Mouse (Mus musculus) hindbrain, postnatal 0 days (tissue): ENCODE data around the gene Shisa9. TPM values are rescaled to one million over a fixed set of nuclear protein-coding genes. Genes with fewer than 3 reads are reported as not detected.

Source experiments
- ATAC-seq: fragments of 200-750 bp; cut with Nextera tagmentation; 2 replicates; pipeline ENCODE4 v1.8.0; 2017; ENCODE audit warnings: mild to moderate bottlenecking, moderate TSS enrichment, moderate library complexity
- DNase-seq: peaks from one replicate; pipeline ENCODE4 v3.0.0-alpha.2; 2015; ENCODE audit warnings: low spot score
- H3K27ac ChIP-seq: fragments of 300-500 bp; sonication (generic); 2 replicates; pipeline ENCODE4 v1.5.1; 2014; ENCODE audit warnings: mild to moderate bottlenecking
- H3K27me3 ChIP-seq: fragments of 300-500 bp; sonication (generic); 2 replicates; pipeline ENCODE4 v1.6.1; 2014; ENCODE audit warnings: low read length, mixed read lengths; ENCODE audit not compliant: insufficient read depth
- H3K36me3 ChIP-seq: fragments of 300-500 bp; sonication (generic); 2 replicates; pipeline ENCODE4 v1.6.1; 2014; ENCODE audit warnings: low read length, mixed read lengths; ENCODE audit not compliant: insufficient read depth
- H3K4me1 ChIP-seq: fragments of 300-500 bp; sonication (generic); 2 replicates; pipeline ENCODE4 v1.6.1; 2014; ENCODE audit warnings: antibody characterized with exemption, low read length, mixed read lengths; ENCODE audit not compliant: insufficient read depth
- H3K4me2 ChIP-seq: fragments of 300-500 bp; sonication (generic); 2 replicates; pipeline ENCODE4 v1.6.1; 2014; ENCODE audit warnings: low read depth, mild to moderate bottlenecking, low read length, moderate library complexity, mixed read lengths
- H3K4me3 ChIP-seq: fragments of 300-500 bp; sonication (generic); 2 replicates; pipeline ENCODE4 v1.5.1; 2014; ENCODE audit warnings: low read length
- H3K9ac ChIP-seq: fragments of 300-500 bp; sonication (generic); replicated peaks from 2 replicates; pipeline ENCODE4 v1.6.1; 2014; ENCODE audit warnings: mild to moderate bottlenecking, low read length, moderate library complexity, mixed read lengths
- H3K9me3 ChIP-seq: fragments of 300-500 bp; sonication (generic); 2 replicates; pipeline ENCODE4 v1.6.1; 2016; ENCODE audit warnings: low read length, mixed read lengths
- CTCF ChIP-seq: IDR thresholded peaks from 2 replicates; pipeline ENCODE4 v1.5.1; 2016; ENCODE audit warnings: antibody characterized with exemption, control low read depth, low read depth
- WGBS: fragments of 180-500 bp; shearing (Covaris S2); extraction: QIAGEN DNeasy Blood & Tissue Kit; methylation state at CpG from one replicate; pipeline ENCODE4 v1.1.7; 2014; 5-methylcytosine and 5-hydroxymethylcytosine counted together
- polyA plus RNA-seq: library from polyadenylated mRNA; unstranded; fragments of >200 nt; fragmentation: Nextera tagmentation; extraction: Ambion mirVana; gene quantifications from 2 replicates; pipeline ENCODE4 v1.2.1, GENCODE M21; 2015
- total RNA-seq: library from RNA; depleted of rRNA; stranded (reverse); fragments of >200 nt; gene quantifications from 2 replicates; pipeline ENCODE4 v1.2.3, GENCODE M21; 2014

The Shisa9 gene
- total and polyA plus RNA-seq, 2 experiments from 2014 or later: 22.5 to 85.6 TPM

GRCm38 (mm10) chr16:11976737-11977136 lies 7.2 kb upstream of the Shisa9 start:
- Histone ChIP-seq H3K4me3 (no peak overlapping the region), H3K9ac (no peak overlapping the region), H3K27ac (no peak overlapping the region), H3K27me3 (no peaks in the 10 kb centered on the region), H3K4me1 (0 out of 2 replicates have a peak, but pooled peaks cover 3% of the 10 kb centered on the region), H3K4me2 (no peak overlapping the region), H3K9me3 (no peaks in the 10 kb centered on the region), H3K36me3 (no peaks in the 10 kb centered on the region)
- no peak for TF ChIP-seq CTCF
- DNase-seq (no peak), ATAC-seq (no peak)
- WGBS: 85% methylated on average over 2 of the region's 2 CpGs

GRCm38 (mm10) chr16:11980764-11981163 lies 3.1 kb upstream of the Shisa9 start:
- 14% methylated on average over 3 of the region's 3 CpGs for WGBS
- no peak overlapping the region for H3K9ac ChIP-seq

GRCm38 (mm10) chr16:11983106-11983615 lies 752 bp upstream of the Shisa9 start:
- Histone ChIP-seq H3K4me3 (peak overlapping the region; percentile 76), H3K9ac (peak overlapping the region; percentile 63), H3K27me3 (no peaks in the 10 kb centered on the region), H3K4me1 (peaks cover 15% of the 10 kb centered on the region), H3K4me2 (peak overlapping the region; percentile 92), H3K27ac (peak overlapping the region; percentile 69; the same call in 1 of the 2 replicates), H3K36me3 (no peaks in the 10 kb centered on the region), H3K9me3 (no peaks in the 10 kb centered on the region)
- WGBS: 1% methylated on average over 25 of the region's 25 CpGs
- ATAC-seq (peak; percentile 22; the same call in 1 of the 2 replicates), DNase-seq (peak; percentile 66)
- TF ChIP-seq CTCF: peak; percentile 25; the same call in 1 of the 2 replicates

More at GRCm38 (mm10) chr16:11980764-11981163, 3.1 kb upstream of the Shisa9 start:
- Histone ChIP-seq H3K4me1 (no peaks in the 10 kb centered on the region), H3K4me3 (no peak overlapping the region), H3K4me2 (no peak overlapping the region), H3K27me3 (no peaks in the 10 kb centered on the region), H3K36me3 (no peaks in the 10 kb centered on the region), H3K27ac (no peak overlapping the region), H3K9me3 (no peaks in the 10 kb centered on the region)
- ATAC-seq (no peak), DNase-seq (peak; percentile 84)
- peak; percentile 75 for TF ChIP-seq CTCF

GRCm38 (mm10) chr16:11984271-11984791 lies 418 bp downstream of the Shisa9 start:
- TF ChIP-seq CTCF: no peak
- ATAC-seq: peak; percentile 87
- no peak for DNase-seq
- Histone ChIP-seq H3K36me3 (no peaks in the 10 kb centered on the region), H3K4me1 (peaks cover 18% of the 10 kb centered on the region), H3K9ac (peak overlapping the region; percentile 63), H3K9me3 (no peaks in the 10 kb centered on the region), H3K4me2 (peak overlapping the region; percentile 92), H3K27ac (peak overlapping the region; percentile 69), H3K27me3 (no peaks in the 10 kb centered on the region), H3K4me3 (peak overlapping the region; percentile 76)
- WGBS: under 1% methylated on average over 64 of the region's 76 CpGs

GRCm38 (mm10) chr16:11987056-11987455 lies 3.1 kb downstream of the Shisa9 start:
- peak overlapping the region; percentile 76 for H3K4me3 ChIP-seq
- no peaks in the 10 kb centered on the region for H3K9me3 ChIP-seq
- H3K9ac ChIP-seq: no peak overlapping the region; the same call in 1 of the 2 replicates
- H3K27ac ChIP-seq: no peak overlapping the region
- no peaks in the 10 kb centered on the region for H3K36me3 ChIP-seq
- TF ChIP-seq CTCF: no peak
- 51% methylated on average over 4 of the region's 4 CpGs for WGBS
- ATAC-seq (no peak), DNase-seq (no peak)
- no peaks in the 10 kb centered on the region for H3K27me3 ChIP-seq
- peak overlapping the region; percentile 92 for H3K4me2 ChIP-seq
- peaks cover 18% of the 10 kb centered on the region for H3K4me1 ChIP-seq

GRCm38 (mm10) chr16:12005177-12005576 lies 21.3 kb downstream of the Shisa9 start:
- no peak overlapping the region for H3K9ac ChIP-seq
- no peak for ATAC-seq
- no peaks in the 10 kb centered on the region for H3K9me3 ChIP-seq
- H3K36me3 ChIP-seq: no peaks in the 10 kb centered on the region
- whole genome bisulfite sequencing: 92% methylated on average over 2 of the region's 2 CpGs
- no peak for TF ChIP-seq CTCF
- no peak overlapping the region for H3K27ac ChIP-seq
- H3K4me2 ChIP-seq: no peak overlapping the region
- H3K4me1 ChIP-seq: no peaks in the 10 kb centered on the region
- DNase-seq: no peak
- no peaks in the 10 kb centered on the region for H3K27me3 ChIP-seq
- H3K4me3 ChIP-seq: no peak overlapping the region

- Histone ChIP-seq H3K9ac (no peak overlapping the region), H3K4me1 (no peaks in the 10 kb centered on the region), H3K36me3 (no peaks in the 10 kb centered on the region), H3K9me3 (no peaks in the 10 kb centered on the region), H3K27ac (no peak overlapping the region), H3K4me2 (no peak overlapping the region), H3K4me3 (no peak overlapping the region), H3K27me3 (no peaks in the 10 kb centered on the region)
- DNase-seq (no peak), ATAC-seq (no peak)
- TF ChIP-seq CTCF: no peak
- 88% methylated on average over 3 of the region's 3 CpGs for WGBS
Measured at GRCm38 (mm10) chr16:12010136-12010535, 26.2 kb downstream of the Shisa9 start.
